Mouse (Mus musculus): ENCODE results near the gene Tulp2.

GRCm38 (mm10) chr7:45466283-45467089 lies 15.2 kb upstream of the Tulp2 start, which contains the start of gene Bax:
- TF ChIP-seq CTCF (IDR thresholded peaks at IDR 0.05; ENCODE audit: borderline replicate concordance, insufficient read depth, low read length), result no peak
- TF ChIP-seq POLR2A (IDR thresholded peaks at IDR 0.05; ENCODE audit: low read depth, low read length), result peak; percentile 78

Measured in embryonic fibroblast, embryonic 13.5 days (primary cell).